Mouse (Mus musculus) heart, embryonic 11.5 days (tissue): ENCODE results near the gene Prr7. TPM values are rescaled to one million over a fixed set of nuclear protein-coding genes. Genes with fewer than 3 reads are reported as not detected.

Experiments
- ATAC-seq: fragments of 200-750 bp; cut with Nextera tagmentation; replicated peaks from 2 replicates; pipeline ENCODE4 v1.8.0; 2017; ENCODE audit warnings: moderate library complexity; ENCODE audit not compliant: insufficient number of reproducible peaks, low FRiP score, low TSS enrichment
- H3K27ac ChIP-seq: fragments of 300-500 bp; sonication (generic); 2 replicates; pipeline ENCODE4 v1.5.1; 2014; ENCODE audit warnings: mild to moderate bottlenecking, low read depth, low read length
- H3K27me3 ChIP-seq: fragments of 300-500 bp; sonication (generic); 2 replicates; pipeline ENCODE4 v1.6.1; 2014; ENCODE audit warnings: mild to moderate bottlenecking, low read length, mixed read lengths; ENCODE audit not compliant: control insufficient read depth, insufficient read depth
- H3K36me3 ChIP-seq: fragments of 300-500 bp; sonication (generic); 2 replicates; pipeline ENCODE4 v1.6.1; 2014; ENCODE audit warnings: mild to moderate bottlenecking, low read length, moderate library complexity, mixed read lengths; ENCODE audit not compliant: control insufficient read depth, insufficient read depth
- H3K4me1 ChIP-seq: fragments of 300-500 bp; sonication (generic); 2 replicates; pipeline ENCODE4 v1.6.1; 2014; ENCODE audit warnings: low read length; ENCODE audit not compliant: control insufficient read depth, insufficient read depth
- H3K4me2 ChIP-seq: fragments of 300-500 bp; sonication (generic); 2 replicates; pipeline ENCODE4 v1.6.1; 2014; ENCODE audit warnings: mild to moderate bottlenecking, moderate library complexity
- H3K4me3 ChIP-seq: fragments of 300-500 bp; sonication (generic); 2 replicates; pipeline ENCODE4 v1.5.1; 2014; ENCODE audit warnings: low read depth, low read length
- H3K9ac ChIP-seq: fragments of 300-500 bp; sonication (generic); 2 replicates; pipeline ENCODE4 v1.6.1; 2014; ENCODE audit warnings: mild to moderate bottlenecking, low read depth, low read length, moderate library complexity
- H3K9me3 ChIP-seq: fragments of 300-500 bp; sonication (generic); replicated peaks from 2 replicates; pipeline ENCODE4 v1.6.1; 2016; ENCODE audit warnings: low read length; ENCODE audit not compliant: control insufficient read depth
- WGBS: fragments of 180-500 bp; shearing (Covaris S2); extraction: QIAGEN DNeasy Blood & Tissue Kit; methylation state at CpG from one replicate; pipeline ENCODE4 v1.1.7; 2014; ENCODE audit not compliant: insufficient replicate concordance; 5-methylcytosine and 5-hydroxymethylcytosine counted together
- polyA plus RNA-seq: library from polyadenylated mRNA; unstranded; fragments of >200 nt; fragmentation: Nextera tagmentation; extraction: Ambion mirVana; gene quantifications from 2 replicates; pipeline ENCODE4 v1.2.1, GENCODE M21; 2014

Gene Prr7
- 0.21 and 0.34 TPM in 2 replicates for polyA plus RNA-seq

DNA sequence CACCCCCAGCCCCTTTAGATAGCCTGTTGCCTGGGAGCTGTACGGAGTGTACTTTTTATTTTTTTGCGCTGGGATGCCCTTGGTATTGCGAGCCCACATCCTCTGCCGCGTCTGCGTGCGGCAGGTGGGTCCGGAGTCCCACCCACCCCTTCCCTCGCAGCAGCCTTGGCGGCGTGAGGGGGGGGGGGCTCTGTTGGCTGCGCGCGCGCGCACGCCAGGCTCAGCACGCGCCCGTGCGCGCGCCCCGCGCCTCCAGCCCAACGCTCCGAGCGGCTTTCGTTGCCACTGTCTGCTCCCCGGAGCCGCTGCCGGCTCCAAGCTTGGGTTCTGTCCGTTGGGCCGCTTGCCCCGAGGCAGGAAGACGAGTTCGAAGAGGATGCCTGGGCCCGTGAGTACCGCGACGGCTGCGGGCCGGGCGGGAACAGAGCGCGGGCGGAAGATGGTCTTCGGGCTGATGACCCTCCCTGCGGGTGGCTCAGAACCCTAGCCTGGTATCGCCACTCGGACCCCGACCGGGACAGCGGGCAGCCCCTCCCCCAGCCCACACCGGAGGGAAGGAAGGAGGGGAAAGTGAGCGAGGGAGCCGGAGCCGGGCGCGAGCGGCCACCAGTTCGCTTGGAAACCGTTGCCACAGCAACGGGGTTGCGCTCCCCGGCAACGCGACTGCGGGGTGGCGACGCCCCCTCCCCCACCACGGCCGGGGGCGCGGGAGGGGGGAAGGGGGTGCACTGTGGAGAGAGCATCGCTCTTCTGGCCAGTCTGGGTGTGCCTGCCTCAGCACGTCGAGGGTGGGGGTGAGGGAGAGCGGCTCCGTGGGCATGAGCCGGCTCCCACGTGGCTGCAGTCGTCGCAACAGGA lies at the start of gene Prr7:
Gene Prr7, plus strand, starts transcription at position 241 of the 858 bp plus-strand sequence.
- H3K27me3 ChIP-seq = peaks cover 30% of the 10 kb centered on the region
- H3K4me3 ChIP-seq = peak within 1 kb of the TSS; percentile 67
- H3K4me2 ChIP-seq = peak within 1 kb of the TSS; percentile 91
- ATAC-seq = peak; percentile 32
- under 1% methylated on average over 73 of the region's 84 CpGs for WGBS
- peaks cover 8% of the 10 kb centered on the region for H3K36me3 ChIP-seq
- peaks cover 9% of the 10 kb centered on the region; the same call in 1 of the 2 replicates for H3K4me1 ChIP-seq
- H3K9ac ChIP-seq = peak within 1 kb of the TSS; percentile 81
- H3K27ac ChIP-seq = 0 out of 2 replicates have a peak within 1 kb of the TSS, but pooled peaks have one; percentile 38
- no peaks in the 10 kb centered on the region for H3K9me3 ChIP-seq

DNA sequence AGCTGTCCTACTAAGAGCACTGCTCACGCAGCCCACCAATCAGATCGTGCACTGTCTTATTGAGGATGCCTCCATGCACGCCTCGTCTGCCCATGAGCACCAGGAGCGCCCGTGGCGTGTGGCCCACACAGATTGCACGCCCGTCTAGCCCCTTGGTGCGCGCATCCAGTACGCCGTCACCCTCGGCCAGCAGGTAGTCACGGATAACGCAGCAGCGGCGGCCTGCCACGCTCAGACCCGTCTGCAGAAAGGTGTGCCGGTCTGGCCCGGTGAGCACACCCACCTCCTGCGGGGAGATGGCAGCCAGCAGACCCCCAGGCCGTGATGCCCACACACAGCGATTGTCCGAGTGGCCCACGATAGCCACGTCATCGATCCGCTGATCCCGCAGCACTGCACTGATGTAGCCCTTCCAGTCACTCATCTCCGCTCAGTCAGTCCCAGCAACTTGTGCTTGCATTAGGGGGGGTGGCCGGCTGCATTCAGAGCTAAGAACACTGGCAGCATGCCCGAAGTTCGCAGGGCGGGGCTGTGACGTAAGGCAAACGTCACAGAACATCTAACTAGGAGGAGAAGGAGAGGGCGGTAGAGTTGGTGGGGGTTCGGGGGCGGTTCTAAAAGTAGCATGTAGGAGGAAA lies 49.2 kb upstream of the Prr7 start, which contains the start of gene Pfn3:
Gene Pfn3, minus strand, starts transcription at position 490 of the 638 bp plus-strand sequence.
- ATAC-seq = no peak
- peak within 1 kb of the TSS; percentile 61 for H3K4me2 ChIP-seq
- no peaks in the 10 kb centered on the region for H3K9me3 ChIP-seq
- H3K27ac ChIP-seq = no peak within 1 kb of the TSS
- 0 out of 2 replicates have a peak within 1 kb of the TSS, but pooled peaks have one; percentile 6 for H3K9ac ChIP-seq
- H3K4me1 ChIP-seq = no peaks in the 10 kb centered on the region
- H3K27me3 ChIP-seq = peaks cover 71% of the 10 kb centered on the region
- 13% methylated on average over 41 of the region's 41 CpGs for WGBS
- peak within 1 kb of the TSS; percentile 28 for H3K4me3 ChIP-seq
- H3K36me3 ChIP-seq = no peaks in the 10 kb centered on the region

GRCm38 (mm10) chr13:55418004-55418403 lies 46.1 kb upstream of the Prr7 start:
- no peak overlapping the region for H3K9ac ChIP-seq
- ATAC-seq = no peak; the same call in 1 of the 2 replicates
- WGBS = 14% methylated on average over 12 of the region's 12 CpGs
- H3K27ac ChIP-seq = no peak overlapping the region
- H3K27me3 ChIP-seq = peaks cover 80% of the 10 kb centered on the region
- H3K9me3 ChIP-seq = no peaks in the 10 kb centered on the region
- no peak overlapping the region for H3K4me2 ChIP-seq
- peaks cover 5% of the 10 kb centered on the region for H3K4me1 ChIP-seq
- no peaks in the 10 kb centered on the region for H3K36me3 ChIP-seq
- no peak overlapping the region for H3K4me3 ChIP-seq

GRCm38 (mm10) chr13:55419142-55419541 lies 44.9 kb upstream of the Prr7 start:
- peaks cover 69% of the 10 kb centered on the region for H3K27me3 ChIP-seq
- no peak overlapping the region for H3K4me3 ChIP-seq
- no peaks in the 10 kb centered on the region for H3K36me3 ChIP-seq
- peaks cover 5% of the 10 kb centered on the region for H3K4me1 ChIP-seq
- no peaks in the 10 kb centered on the region for H3K9me3 ChIP-seq
- no peak overlapping the region for H3K27ac ChIP-seq
- no peak for ATAC-seq
- WGBS = 74% methylated on average over 5 of the region's 5 CpGs
- no peak overlapping the region for H3K4me2 ChIP-seq
- no peak overlapping the region for H3K9ac ChIP-seq

- H3K4me3 ChIP-seq = peak overlapping the region; percentile 19; the same call in 1 of the 2 replicates
- peaks cover 58% of the 10 kb centered on the region for H3K27me3 ChIP-seq
- H3K27ac ChIP-seq = no peak overlapping the region
- WGBS = 22% methylated on average over 51 of the region's 51 CpGs
- ATAC-seq = no peak; the same call in 1 of the 2 replicates
- H3K9ac ChIP-seq = no peak overlapping the region
- H3K9me3 ChIP-seq = no peaks in the 10 kb centered on the region
- H3K4me1 ChIP-seq = peaks cover 5% of the 10 kb centered on the region
- H3K4me2 ChIP-seq = peak overlapping the region; percentile 42
- H3K36me3 ChIP-seq = no peaks in the 10 kb centered on the region
Observed at GRCm38 (mm10) chr13:55420018-55420932, 43.8 kb upstream of the Prr7 start.

DNA sequence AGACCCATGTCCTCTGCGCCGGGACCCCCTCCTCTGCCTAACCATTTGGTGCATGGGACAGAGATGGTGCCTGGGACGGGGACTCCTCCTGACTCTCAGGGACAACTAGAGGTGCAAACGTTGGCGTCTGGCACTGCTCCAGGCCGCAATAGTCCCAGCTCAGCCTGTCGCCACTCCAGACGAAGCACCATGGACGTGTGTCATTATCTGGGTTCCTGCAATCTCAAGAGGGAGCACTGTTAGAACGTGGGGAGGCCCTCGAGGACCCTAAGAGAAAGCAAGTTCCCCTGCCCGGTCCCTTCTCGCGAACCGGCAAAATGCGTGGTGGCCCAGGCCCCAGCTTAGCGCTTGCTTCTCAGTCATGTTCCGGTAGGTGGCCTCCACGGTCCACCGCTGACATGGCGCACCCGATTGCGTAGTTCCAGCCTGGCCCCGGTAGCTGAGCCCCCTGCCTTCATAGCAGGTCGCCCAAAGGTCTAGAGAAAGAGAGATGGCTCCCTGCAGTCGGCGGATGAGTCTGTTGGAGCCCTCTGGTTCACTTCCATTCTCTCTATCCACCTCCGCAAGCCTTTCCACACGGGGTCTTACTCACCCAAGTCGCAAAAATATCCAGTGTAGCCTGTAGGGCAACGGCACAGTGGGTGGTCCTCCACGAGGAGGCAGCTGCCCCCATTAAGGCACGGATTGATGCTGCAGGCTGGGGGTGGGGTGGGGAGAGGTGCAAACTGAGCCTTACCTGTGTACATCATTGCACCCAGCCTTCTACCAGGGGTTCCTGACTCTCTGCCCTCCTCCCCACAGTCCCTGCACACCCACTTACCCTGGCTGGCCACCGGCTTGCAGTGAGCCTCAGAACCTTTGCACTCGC lies 42.9 kb upstream of the Prr7 start:
- 11% methylated on average over 35 of the region's 35 CpGs for WGBS
- H3K27me3 ChIP-seq = peaks cover 55% of the 10 kb centered on the region

GRCm38 (mm10) chr13:55426613-55427012 lies 37.5 kb upstream of the Prr7 start, which contains the start of gene F12:
F12 (minus strand) TSS chr13:55426793.
- no peaks in the 10 kb centered on the region for H3K9me3 ChIP-seq
- no peaks in the 10 kb centered on the region for H3K4me1 ChIP-seq
- no peak within 1 kb of the TSS for H3K27ac ChIP-seq
- WGBS = 79% methylated on average over 10 of the region's 10 CpGs
- no peak within 1 kb of the TSS for H3K4me3 ChIP-seq
- no peaks in the 10 kb centered on the region for H3K36me3 ChIP-seq
- no peak within 1 kb of the TSS for H3K9ac ChIP-seq
- peaks cover 12% of the 10 kb centered on the region for H3K27me3 ChIP-seq
- no peak within 1 kb of the TSS for H3K4me2 ChIP-seq
- no peak for ATAC-seq

More for the DNA sequence above, 42.9 kb upstream of the Prr7 start:
- Histone ChIP-seq H3K4me2 (peak overlapping the region; percentile 42), H3K9ac (peak overlapping the region; percentile 39; the same call in 1 of the 2 replicates), H3K36me3 (no peaks in the 10 kb centered on the region), H3K4me3 (peak overlapping the region; percentile 19; the same call in 1 of the 2 replicates), H3K4me1 (peaks cover 5% of the 10 kb centered on the region), H3K9me3 (no peaks in the 10 kb centered on the region), H3K27ac (no peak overlapping the region)
- ATAC-seq = no peak
